Mouse (Mus musculus) midbrain, embryonic 12.5 days (tissue): ENCODE data around the gene Uck1. TPM values are rescaled to one million over a fixed set of nuclear protein-coding genes. Genes with fewer than 3 reads are reported as not detected.

Experiments
- ATAC-seq: fragments of 200-750 bp; cut with Nextera tagmentation; 2 replicates; pipeline ENCODE4 v1.8.0; 2017; ENCODE audit warnings: low read depth, moderate TSS enrichment, moderate library complexity; ENCODE audit not compliant: low FRiP score
- H3K27ac ChIP-seq: fragments of 300-500 bp; sonication (generic); replicated peaks from 2 replicates; pipeline ENCODE4 v1.5.1; 2016; ENCODE audit warnings: mild to moderate bottlenecking
- H3K27me3 ChIP-seq: fragments of 300-500 bp; sonication (generic); 2 replicates; pipeline ENCODE4 v1.6.1; 2016; ENCODE audit warnings: mild to moderate bottlenecking
- H3K36me3 ChIP-seq: fragments of 300-500 bp; sonication (generic); 2 replicates; pipeline ENCODE4 v1.6.1; 2016
- H3K4me1 ChIP-seq: fragments of 300-500 bp; sonication (generic); 2 replicates; pipeline ENCODE4 v1.6.1; 2016
- H3K4me2 ChIP-seq: fragments of 300-500 bp; sonication (generic); replicated peaks from 2 replicates; pipeline ENCODE4 v1.6.1; 2016; ENCODE audit warnings: mild to moderate bottlenecking, moderate library complexity
- H3K4me3 ChIP-seq: fragments of 300-500 bp; sonication (generic); 2 replicates; pipeline ENCODE4 v1.5.1; 2016; ENCODE audit warnings: mild to moderate bottlenecking
- H3K9ac ChIP-seq: fragments of 300-500 bp; sonication (generic); replicated peaks from 2 replicates; pipeline ENCODE4 v1.6.1; 2016; ENCODE audit warnings: mild to moderate bottlenecking, moderate library complexity
- H3K9me3 ChIP-seq: fragments of 300-500 bp; sonication (generic); 2 replicates; pipeline ENCODE4 v1.6.1; 2016; ENCODE audit warnings: mild to moderate bottlenecking
- WGBS: fragments of 180-500 bp; shearing (Covaris S2); methylation state at CpG from one replicate; pipeline ENCODE4 v1.1.7; 2016; 5-methylcytosine and 5-hydroxymethylcytosine counted together
- polyA plus RNA-seq: library from polyadenylated mRNA; unstranded; fragments of >200 nt; fragmentation: Nextera tagmentation; extraction: Ambion mirVana; gene quantifications from 2 replicates; pipeline ENCODE4 v1.2.1, GENCODE M21; 2016

The Uck1 gene
- polyA plus RNA-seq, 1 experiment from 2014 or later = 74.4 TPM

DNA sequence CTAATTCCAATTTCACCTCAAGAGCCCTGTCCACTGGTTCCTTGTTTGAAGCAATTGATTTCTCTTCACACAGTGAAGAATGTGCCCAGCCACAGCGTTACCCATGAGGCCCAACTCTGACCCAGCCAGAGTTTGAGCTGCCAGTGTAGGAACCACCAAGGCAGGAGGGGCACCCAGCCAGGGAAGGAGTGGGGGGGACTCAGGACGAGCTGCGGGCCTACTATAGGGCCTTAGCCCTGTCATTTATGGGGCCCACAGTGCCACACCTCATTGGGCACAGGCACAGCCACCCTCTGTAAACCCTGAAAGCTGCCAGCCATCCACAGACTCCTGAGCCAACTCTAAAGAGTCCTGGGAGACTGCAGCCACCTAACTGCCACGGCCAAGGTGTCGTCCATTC lies 5.4 kb downstream of the Uck1 start:
- H3K27me3 ChIP-seq = no peaks in the 10 kb centered on the region
- WGBS = 94% methylated on average over 5 of the region's 5 CpGs
- ATAC-seq = no peak
- H3K27ac ChIP-seq = no peak overlapping the region
- H3K9ac ChIP-seq = no peak overlapping the region
- H3K4me3 ChIP-seq = no peak overlapping the region
- H3K9me3 ChIP-seq = no peaks in the 10 kb centered on the region
- H3K4me1 ChIP-seq = peaks cover 11% of the 10 kb centered on the region
- no peak overlapping the region for H3K4me2 ChIP-seq
- H3K36me3 ChIP-seq = peaks cover 83% of the 10 kb centered on the region

DNA sequence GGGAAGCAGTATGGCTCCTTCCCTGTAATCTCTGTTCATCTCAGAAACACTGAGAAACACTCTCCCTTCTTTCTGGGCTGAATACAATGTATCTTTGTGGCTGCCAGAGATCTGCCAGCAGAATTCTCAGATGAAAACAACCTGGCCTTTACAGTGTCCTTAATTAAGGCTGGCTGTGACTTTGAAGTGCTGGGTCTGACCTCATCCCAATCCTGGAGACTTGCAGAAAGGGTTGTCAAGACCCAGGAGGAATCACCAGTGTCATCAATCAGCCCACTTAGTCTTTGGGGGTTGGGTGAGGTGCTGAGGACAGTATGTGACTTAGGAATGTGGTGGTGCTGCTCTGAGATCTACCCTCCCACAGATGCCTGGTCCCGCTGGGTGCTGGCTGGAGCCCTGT lies 6.6 kb downstream of the Uck1 start:
- Histone ChIP-seq H3K4me2 (no peak overlapping the region), H3K27me3 (no peaks in the 10 kb centered on the region), H3K4me3 (no peak overlapping the region), H3K27ac (no peak overlapping the region), H3K9ac (no peak overlapping the region), H3K4me1 (no peaks in the 10 kb centered on the region), H3K36me3 (peaks cover 90% of the 10 kb centered on the region), H3K9me3 (no peaks in the 10 kb centered on the region)
- ATAC-seq = no peak
- 93% methylated on average over 1 of the region's 1 CpGs for WGBS

DNA sequence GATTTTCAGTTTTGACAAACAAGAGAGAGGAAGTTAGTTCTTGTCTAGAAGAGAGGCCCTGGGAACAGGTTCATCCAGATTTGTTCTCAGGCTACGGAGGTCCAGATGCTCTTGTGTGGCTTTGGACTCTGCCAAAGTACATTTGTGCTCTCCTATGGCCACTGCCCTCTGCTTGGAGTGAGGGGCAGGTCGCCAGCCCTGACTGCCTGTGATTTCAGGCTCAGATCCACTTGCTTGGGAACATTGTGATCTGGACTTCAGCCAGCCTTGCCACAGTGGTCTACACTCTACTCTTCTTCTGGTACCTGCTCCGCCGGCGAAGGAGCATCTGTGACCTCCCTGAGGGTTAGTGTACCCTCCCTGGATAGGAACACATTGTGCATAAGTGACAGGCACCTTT lies 7.3 kb downstream of the Uck1 start:
- Histone ChIP-seq H3K4me1 (no peaks in the 10 kb centered on the region), H3K36me3 (peaks cover 90% of the 10 kb centered on the region), H3K27ac (no peak overlapping the region), H3K9me3 (no peaks in the 10 kb centered on the region), H3K9ac (no peak overlapping the region), H3K27me3 (no peaks in the 10 kb centered on the region), H3K4me2 (no peak overlapping the region), H3K4me3 (no peak overlapping the region)
- no peak for ATAC-seq
- WGBS = 94% methylated on average over 5 of the region's 5 CpGs

DNA sequence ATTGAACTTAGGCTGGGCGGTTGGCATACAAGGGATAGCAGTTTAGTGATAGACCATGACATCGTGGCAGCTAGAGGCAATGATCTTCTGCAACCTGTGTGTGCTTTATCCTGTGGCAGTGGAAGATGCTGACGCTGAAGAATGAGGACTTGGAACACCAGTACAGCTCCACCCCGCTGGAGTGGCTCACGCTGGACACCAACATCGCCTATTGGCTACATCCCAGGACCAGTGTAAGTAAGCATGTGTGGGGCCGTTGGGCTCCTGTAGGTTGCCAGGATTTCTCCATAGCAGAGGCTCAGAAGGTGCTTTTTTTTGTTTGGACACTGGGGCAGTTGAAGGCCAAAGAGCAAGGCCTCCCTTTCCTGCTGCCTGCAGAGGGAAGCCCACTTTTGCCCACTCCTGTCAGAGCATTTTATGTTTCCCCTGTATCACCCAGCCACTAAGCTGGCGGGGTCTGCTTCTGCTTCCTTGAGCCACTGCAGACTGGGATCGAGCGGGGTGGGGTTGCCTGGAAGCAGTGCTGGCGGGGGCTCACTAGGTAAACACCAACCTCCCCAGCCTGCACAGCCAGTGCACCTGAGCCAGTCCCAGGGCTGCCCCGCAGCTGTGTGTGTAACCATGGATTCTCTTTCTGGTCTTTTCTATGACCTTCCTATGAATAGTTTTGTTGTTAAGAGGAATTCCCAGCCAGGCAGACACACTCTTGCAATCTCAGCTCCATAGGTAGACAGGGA lies 8.0 kb downstream of the Uck1 start:
- Histone ChIP-seq H3K27ac (no peak overlapping the region), H3K4me3 (no peak overlapping the region), H3K36me3 (peaks cover 91% of the 10 kb centered on the region), H3K4me1 (no peaks in the 10 kb centered on the region), H3K27me3 (no peaks in the 10 kb centered on the region), H3K9ac (no peak overlapping the region), H3K4me2 (no peak overlapping the region), H3K9me3 (no peaks in the 10 kb centered on the region)
- 94% methylated on average over 12 of the region's 12 CpGs for WGBS
- no peak for ATAC-seq

DNA sequence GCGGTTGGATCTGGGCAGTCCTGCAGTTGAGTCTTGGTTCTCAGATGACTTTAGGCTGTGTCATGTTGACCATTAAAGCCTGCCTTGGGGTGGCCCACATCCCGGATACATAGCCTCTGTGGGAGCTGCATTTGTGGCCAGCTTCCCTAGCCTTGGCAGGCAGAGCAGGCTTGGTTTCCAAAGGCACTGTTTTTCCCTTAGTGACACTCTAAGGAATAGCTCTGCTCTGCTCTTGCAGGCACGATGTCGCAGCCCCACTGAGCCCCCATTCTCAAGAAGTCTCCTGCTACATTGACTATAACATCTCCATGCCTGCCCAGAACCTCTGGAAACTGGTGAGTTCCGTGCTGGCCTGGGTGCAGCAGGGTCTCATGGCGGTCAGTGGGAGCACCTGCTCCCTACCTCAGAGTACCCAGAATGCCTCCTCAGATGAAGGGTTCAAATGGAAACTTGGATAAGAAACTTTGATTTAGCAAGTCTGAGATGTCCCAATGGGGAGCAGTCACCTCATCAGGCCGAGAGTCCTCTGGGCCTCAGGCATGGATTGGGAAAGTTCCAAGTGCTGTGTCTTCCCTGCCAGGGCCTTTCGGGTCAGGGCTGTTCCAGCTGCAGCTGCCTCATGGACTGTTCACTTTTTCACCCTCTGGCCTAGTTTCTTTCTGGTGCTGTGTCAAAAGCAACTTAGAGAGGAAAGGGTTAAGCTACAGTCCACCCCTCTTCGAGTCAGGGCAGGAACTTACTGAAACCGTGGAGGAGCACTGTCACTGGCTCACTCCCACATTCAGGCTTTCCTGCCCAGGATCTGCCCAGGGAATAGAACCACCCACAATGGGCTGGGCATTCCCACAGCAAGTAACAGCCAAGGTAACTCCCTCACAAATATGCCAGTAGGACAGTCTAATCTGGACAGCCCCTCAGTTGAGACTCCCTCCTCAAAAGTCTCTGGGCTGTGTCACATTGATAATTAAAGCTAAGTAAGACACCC lies 11.3 kb downstream of the Uck1 start:
- ATAC-seq = no peak
- Histone ChIP-seq H3K4me3 (no peak overlapping the region), H3K4me1 (no peaks in the 10 kb centered on the region), H3K9ac (no peak overlapping the region), H3K36me3 (peaks cover 94% of the 10 kb centered on the region), H3K27me3 (no peaks in the 10 kb centered on the region), H3K27ac (no peak overlapping the region), H3K9me3 (no peaks in the 10 kb centered on the region), H3K4me2 (no peak overlapping the region)
- 82% methylated on average over 10 of the region's 10 CpGs for WGBS

DNA sequence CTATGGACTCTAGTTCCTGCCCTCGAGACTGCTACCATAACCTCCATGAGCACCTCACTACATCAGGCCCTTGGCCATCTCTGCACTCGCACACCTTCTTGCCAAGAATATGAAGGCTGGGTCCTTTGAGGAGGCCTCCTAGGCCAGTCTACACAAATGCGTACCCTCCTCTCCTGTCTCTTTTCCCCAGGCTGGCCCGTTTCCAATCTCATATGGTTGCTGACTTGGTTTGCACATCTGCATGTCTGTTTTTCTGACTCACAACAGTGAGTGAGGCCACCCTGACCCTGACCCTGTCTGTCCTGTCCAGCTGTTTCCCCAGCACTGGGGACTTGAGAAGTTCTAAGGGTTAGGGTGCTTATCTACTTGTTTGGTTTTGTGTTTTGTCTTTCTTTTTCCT lies 13.2 kb downstream of the Uck1 start:
- Histone ChIP-seq H3K4me1 (no peaks in the 10 kb centered on the region), H3K36me3 (peaks cover 83% of the 10 kb centered on the region), H3K9ac (no peak overlapping the region), H3K9me3 (no peaks in the 10 kb centered on the region), H3K4me2 (no peak overlapping the region), H3K27ac (no peak overlapping the region), H3K4me3 (no peak overlapping the region), H3K27me3 (no peaks in the 10 kb centered on the region)
- 90% methylated on average over 4 of the region's 4 CpGs for WGBS
- ATAC-seq = no peak

DNA sequence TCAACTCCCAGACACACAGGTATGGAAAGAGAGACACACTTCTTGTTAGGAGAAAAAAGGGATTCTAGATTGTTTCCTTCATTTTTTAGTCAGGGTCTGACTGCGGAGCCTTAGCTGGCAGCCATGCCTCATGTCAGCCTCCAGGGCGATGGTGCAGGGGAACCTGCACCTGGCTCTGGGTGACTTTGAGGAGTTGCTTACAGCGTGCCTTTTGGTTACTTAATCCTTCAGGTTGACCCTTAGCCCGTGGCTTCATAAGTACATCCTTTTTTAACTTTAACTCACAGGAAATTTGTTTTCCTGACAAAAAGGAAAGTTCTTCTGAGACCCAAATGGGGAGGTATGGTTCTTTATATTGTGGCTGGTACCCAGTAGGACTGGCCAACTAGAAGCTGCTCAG lies 17.0 kb downstream of the Uck1 start:
- Histone ChIP-seq H3K9me3 (no peaks in the 10 kb centered on the region), H3K4me1 (no peaks in the 10 kb centered on the region), H3K27me3 (no peaks in the 10 kb centered on the region), H3K9ac (no peak overlapping the region), H3K27ac (no peak overlapping the region), H3K36me3 (peaks cover 50% of the 10 kb centered on the region), H3K4me3 (no peak overlapping the region), H3K4me2 (no peak overlapping the region)
- 92% methylated on average over 4 of the region's 4 CpGs for WGBS
- ATAC-seq = no peak

DNA sequence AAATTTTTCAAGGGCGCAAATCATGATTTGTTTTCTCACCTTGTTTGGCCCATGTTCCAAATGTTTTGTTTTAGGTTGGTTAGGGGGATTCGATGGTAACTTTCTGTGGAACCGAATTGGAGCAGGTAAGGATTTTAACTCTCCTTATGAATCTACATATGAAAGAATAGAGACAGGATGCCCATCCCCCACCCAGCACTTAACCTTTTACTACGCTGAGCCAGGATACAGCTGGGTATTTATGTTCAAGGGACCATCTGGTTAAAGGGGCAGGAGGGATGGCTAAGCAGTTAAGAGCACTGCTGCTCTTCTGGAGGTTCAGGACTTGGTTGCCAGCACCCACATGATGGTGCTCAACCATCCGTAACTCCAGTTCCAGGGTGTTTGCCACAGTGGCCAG lies 19.4 kb downstream of the Uck1 start:
- Histone ChIP-seq H3K27ac (no peak overlapping the region), H3K36me3 (peaks cover 29% of the 10 kb centered on the region), H3K4me3 (no peak overlapping the region), H3K4me2 (no peak overlapping the region), H3K27me3 (no peaks in the 10 kb centered on the region), H3K9ac (no peak overlapping the region), H3K4me1 (peaks cover 13% of the 10 kb centered on the region), H3K9me3 (no peaks in the 10 kb centered on the region)
- ATAC-seq = no peak
- WGBS = 87% methylated on average over 5 of the region's 5 CpGs

DNA sequence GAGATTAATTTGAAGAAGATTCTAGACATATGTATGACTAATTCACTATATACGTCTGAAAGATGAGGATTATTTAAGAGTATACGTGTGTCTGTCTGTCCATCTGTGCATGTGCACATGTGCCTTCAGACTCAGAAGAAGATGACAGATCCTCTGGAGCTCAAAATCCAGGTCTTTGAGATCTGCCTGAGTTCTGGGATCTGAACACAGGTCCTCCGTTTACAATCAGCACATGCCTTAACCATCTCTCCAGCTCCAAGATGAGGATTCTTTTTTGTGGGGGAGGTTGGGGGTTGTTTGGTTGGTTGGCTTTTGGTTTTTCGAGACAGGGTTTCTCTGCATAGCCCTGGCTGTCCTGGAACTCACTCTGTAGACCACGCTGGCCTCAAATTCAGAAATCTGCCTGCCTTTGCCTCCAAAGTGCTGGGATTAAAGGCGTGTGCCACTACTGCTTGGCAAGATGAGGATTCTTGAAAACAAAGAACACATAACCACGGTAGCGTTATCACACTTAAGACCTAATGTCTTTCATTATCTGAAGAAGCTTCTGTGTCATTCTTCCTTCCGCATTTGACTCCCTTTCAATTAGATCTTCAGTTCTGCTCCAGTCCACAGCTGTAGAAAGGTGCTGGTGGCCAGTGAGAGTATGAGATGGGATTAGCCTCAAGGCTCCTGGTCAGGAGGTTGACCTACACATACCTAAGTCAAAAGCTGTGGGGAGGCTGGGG lies 21.1 kb downstream of the Uck1 start:
- Histone ChIP-seq H3K9me3 (no peaks in the 10 kb centered on the region), H3K9ac (no peak overlapping the region), H3K36me3 (peaks cover 14% of the 10 kb centered on the region), H3K27me3 (no peaks in the 10 kb centered on the region), H3K4me3 (no peak overlapping the region), H3K4me1 (peaks cover 24% of the 10 kb centered on the region), H3K27ac (no peak overlapping the region), H3K4me2 (no peak overlapping the region)
- ATAC-seq = no peak
- WGBS = 95% methylated on average over 9 of the region's 9 CpGs

DNA sequence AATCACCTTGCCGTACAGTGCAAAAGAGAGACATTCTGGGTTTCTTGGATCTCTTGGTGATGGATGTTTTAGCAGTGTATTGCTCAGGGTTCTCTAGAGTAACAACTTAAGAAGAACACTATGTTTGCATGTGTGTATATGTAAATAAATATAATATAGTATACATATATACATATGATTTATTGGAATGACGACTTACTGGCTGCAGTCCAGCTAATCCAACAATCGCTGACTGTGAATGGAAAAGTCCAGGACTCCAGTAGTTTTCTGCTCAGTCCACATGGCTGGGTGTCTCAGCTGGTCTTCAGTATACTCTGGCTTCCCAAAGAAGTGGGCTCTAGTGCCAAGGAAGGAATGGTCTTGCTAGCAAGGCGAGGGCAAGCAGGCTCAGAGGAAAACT lies 22.4 kb downstream of the Uck1 start:
- H3K4me2 ChIP-seq = peak overlapping the region; percentile 85
- peaks cover 22% of the 10 kb centered on the region for H3K36me3 ChIP-seq
- no peaks in the 10 kb centered on the region for H3K9me3 ChIP-seq
- ATAC-seq = no peak
- H3K9ac ChIP-seq = peak overlapping the region; percentile 75
- no peaks in the 10 kb centered on the region for H3K27me3 ChIP-seq
- peak overlapping the region; percentile 70 for H3K4me3 ChIP-seq
- peaks cover 24% of the 10 kb centered on the region for H3K4me1 ChIP-seq
- WGBS = 48% methylated on average over 4 of the region's 4 CpGs
- no peak overlapping the region for H3K27ac ChIP-seq

DNA sequence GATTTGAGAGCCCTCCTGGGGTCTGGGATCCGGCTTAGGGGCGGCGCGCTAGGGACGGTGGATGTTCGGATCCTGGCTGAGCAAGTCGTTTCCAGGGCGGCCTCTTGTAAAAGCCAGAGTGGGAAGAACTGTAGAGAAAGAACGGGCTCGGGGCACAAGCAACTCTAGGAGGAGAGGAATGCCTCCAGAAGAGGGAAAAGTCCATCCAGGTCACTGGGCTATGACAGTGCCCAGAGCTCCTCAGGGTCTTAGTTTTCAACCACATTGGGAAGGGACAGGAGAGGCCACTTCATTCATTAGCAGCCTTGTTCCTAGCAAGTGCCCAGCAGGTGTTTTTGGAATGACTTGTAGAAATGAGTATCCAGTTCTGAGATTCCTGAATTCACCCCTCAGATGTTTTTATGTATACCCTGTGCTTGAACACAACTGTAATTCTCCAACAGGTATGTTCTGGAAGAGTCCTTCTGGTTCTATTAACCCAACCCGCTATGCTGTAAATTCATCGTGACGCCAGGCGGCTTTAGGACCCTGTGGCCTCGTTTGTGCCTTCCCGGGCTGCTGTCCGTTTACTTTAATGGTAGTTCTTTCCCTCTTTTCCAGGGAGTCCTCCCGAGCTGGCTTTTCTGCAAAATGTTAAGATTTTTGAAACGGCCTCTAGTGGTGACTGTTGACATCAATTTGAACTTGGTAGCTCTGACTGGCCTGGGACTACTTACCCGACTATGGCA lies 23.0 kb downstream of the Uck1 start:
- peak; percentile 51 for ATAC-seq
- Histone ChIP-seq H3K9me3 (no peaks in the 10 kb centered on the region), H3K36me3 (peaks cover 27% of the 10 kb centered on the region), H3K9ac (peak overlapping the region; percentile 75), H3K4me2 (peak overlapping the region; percentile 85), H3K4me1 (peaks cover 24% of the 10 kb centered on the region), H3K27ac (peak overlapping the region; percentile 86), H3K27me3 (no peaks in the 10 kb centered on the region), H3K4me3 (peak overlapping the region; percentile 70)
- WGBS = under 1% methylated on average over 20 of the region's 20 CpGs
